Mouse (Mus musculus): ENCODE data around the gene Tmem132b.
A peak's percentile ranks its signal among the peaks of the same experiment; 100 is the strongest.

The Tmem132b gene

DNA sequence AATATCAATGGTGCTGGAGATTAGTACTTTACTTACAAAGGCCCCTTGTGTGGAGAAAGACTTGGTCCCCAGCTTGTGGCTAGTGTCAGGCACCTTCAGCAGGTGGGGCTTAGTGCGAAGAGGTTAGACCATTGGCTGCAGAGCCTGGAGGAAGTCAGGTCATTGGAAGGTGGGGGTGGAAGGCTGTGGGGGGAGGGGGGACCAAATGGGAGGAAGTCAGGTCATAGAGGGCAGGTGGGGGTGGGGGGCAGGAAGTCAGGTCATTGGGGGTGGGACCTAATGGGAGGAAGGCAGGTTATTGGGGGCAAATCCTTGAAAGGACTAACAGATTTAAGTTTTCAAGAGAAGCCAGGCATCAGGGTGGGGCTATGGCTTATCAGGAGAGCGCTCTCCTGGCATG, 44.3 kb downstream of the Tmem132b start:
- DNase-seq (ENCODE audit: low read depth, low spot score), result peak; percentile 88

DNA sequence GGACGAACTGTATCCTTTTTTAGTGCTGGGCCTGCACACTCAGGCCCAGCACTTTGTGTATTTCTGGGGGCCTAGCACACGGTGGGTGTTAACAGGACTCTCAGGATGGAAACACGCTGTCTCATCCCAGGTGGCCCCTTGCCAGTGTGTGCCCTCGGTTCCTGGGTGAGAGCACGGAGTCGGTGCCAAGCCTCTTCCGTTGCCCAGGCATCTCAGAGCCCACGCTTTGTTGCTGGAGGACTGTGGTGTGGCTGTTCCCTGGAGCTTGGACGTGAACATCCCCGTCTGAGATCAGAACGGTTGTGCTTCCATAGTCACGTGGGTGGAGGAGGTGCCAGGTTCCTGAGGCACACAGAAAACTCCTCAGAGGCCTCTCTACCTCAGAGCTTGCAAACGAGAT, 47.1 kb downstream of the Tmem132b start:
- peak; percentile 25 for DNase-seq (ENCODE audit: low read depth, low spot score)

DNA sequence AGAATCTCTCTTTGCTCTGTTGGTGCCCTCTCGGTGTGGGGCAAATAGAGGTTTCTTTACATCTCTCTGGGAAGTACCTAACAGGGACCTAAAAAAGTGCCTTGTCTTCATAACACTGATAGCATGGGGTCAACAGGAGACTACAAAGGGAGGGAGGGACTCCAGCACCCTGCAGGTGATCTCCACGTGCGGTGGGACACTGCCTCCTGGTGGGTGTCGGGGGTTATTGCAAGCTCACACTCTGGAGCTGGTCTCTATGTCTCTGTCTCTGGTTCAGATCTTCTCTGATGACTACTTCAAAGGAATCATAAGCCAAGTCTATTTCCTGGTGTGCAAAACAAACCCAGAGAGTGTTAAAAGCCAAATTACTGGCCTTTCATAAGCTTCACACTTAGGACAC, 47.6 kb downstream of the Tmem132b start:
- DNase-seq (ENCODE audit: low read depth, low spot score), result peak; percentile 73

DNA sequence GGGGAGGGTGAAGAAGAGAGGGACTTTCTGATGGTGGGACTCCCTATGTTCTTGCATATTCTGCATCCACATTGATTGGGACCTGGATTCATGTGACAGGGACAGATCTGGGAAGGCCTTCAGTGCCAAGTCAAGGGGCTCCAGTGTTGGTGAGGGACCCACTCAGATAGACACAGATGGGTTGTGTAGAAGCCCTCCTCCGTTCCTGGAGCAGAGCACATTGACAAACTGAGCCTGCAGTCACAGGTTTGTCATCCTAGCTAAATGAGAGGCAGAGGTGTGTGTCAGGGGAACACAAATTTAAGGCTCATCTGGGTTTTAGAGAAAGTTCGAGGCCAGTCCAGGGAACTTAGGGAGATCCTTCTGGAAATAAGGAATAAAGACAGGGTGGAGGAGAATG, 51.7 kb downstream of the Tmem132b start:
- DNase-seq (ENCODE audit: low read depth, low spot score), result no peak

DNA sequence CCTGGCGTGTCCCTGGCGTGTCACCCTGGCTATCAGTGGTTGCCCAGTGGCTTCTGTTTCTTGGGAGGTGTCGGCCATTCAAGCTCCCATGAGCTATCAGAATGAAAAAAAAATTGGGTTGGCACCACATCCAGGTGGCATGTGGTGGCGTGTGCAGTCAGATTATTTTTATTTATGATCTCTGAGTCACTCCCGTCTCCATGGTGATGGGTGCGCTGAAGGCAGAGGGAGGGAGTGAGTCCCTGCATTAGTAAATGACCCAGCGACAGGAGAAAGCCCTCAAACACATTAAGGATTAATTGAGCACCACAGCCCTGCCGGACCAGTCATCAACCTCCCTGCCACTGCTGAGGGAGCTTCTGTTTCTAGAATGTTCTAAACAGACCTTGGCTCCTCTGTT, 52.3 kb downstream of the Tmem132b start:
- DNase-seq (ENCODE audit: low read depth, low spot score), result no peak

DNA sequence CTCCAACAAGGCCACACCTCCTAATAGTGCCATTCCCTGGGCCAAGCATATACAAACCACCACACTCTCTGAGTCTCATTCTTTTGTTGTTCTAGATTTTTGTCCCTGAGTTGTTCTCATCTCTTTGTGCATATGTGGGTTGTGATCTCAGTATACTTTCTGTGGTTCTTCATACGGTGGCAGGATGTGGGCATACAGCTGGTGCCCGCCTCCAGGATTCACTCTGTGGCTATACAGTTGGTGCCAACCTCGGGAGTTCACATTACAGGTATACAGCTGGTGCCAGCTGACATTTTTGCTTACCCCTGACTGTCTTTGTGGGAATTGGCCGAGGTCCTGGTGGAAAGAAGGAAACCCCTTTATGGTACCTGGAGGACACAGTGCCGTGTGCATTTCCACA, 53.6 kb downstream of the Tmem132b start:
- no peak for DNase-seq (ENCODE audit: low read depth, low spot score)

DNA sequence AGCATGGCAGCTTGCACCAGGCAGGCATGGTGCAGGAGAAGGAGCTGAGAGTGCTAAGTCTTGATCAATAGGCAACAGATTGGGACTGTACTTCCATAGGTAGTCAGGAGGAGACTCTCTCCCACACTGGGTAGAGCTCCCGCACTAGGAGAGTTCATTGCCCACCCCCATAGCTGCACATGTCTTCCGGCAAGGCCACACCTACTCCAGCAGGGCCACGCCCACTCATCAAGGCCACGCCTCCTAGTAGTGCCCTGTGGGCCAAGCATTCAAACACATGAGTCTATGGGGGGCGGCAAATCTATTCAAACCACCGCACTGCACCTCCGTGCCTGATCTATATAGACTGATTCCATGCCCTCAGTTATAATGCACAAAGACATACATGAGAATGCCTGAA, 56.6 kb downstream of the Tmem132b start:
- peak; percentile 87 for DNase-seq (ENCODE audit: low read depth, low spot score)

DNA sequence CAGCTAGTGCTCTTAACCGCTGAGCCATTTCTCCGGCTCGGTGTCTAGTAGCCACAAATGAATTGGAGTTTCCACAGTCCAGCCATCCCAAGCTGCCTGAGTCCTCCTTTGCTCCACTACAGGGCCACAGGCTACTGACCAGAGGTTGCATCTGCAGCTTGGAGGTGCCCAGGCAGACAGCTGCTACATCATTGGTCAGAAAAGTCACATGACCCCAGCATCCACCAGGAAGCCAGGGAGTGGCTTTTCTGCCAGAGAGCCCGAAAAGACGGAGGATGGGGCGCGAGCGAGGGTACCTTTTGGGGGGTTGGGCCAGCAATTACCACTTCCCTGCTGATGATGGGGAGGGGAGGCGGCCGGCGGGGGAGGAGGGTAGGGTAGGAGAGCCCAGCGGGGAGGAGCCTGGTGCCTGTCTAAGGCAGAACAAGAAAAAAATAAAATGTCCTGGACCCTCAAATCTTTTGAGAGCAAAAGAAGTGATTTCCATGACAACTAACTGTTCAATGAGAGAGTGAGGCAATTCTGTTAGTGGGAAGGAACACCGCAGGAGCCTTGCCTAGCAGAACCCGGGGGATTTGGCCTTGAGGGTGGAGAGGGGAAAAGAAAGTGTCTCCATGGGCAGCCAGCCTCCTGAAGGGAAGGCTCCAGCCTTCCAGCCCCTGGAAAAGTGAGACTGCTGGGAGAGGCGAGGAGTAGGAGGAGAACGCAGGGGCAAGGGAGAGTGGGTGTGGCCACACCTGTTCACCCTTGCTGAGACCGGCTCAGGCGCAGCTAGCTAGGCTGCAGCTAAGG, 57.5 kb downstream of the Tmem132b start:
- peak; percentile 97 for DNase-seq (ENCODE audit: low read depth, low spot score)

DNA sequence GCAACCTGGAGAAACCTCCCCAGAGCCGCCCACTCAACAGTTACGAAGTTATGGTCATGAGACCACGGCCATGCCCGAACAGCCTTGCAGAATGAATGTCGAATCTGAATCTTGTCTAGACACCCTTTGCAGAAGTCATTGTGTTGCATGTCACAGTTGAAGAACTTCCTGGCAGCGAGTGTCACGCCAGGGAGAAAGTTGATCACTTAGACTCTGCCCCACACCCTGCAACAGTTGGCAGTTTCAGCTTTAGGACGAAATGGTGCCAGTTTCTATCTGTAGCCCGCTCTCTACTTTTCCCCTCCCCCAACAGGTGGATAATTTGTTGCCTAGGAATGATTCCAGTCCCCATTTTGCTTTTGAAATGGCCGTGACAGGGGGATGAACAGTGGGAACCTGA, 66.5 kb downstream of the Tmem132b start:
- no peak for DNase-seq (ENCODE audit: low read depth, low spot score)

DNA sequence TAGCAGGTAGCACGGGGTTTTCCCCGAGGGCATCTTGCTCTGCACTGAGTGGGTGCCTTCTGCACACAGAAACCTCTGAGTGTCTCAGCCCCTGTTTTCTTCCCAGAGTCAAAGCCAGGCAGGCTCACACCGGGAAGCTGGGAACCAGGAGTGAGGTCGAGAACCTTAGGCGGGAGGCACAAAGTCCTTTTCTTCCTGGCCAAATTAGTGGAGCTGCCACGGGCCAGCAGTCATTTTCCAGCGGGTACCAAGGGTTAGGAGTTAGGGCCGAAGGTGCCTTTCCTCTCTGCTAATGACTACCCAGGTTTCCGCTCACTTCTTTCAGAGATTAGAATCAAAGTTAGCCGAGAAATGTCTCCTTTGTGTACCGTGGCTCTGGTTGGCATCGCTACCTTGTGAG, 75.6 kb downstream of the Tmem132b start:
- no peak for DNase-seq (ENCODE audit: low read depth, low spot score)

DNA sequence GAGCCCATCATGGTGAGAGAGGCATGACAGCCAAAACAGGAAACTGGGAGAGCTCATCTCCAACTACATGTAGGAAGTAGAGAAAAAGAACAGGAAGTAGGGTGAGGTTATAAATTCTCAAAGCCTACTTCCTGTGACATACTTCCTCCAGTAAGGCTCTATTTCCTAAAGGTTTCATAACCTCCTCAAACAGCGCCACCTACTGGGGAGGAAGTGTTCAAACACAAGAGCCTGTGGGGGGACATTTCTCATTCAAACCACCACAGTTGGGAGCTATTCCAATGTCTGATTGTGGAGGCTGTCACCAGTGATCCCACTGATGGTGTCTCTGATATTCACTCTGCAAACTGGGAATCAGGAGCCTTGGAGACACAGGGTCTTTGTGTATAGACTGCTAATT, 78.4 kb downstream of the Tmem132b start:
- DNase-seq (ENCODE audit: low read depth, low spot score), result peak; percentile 61

DNA sequence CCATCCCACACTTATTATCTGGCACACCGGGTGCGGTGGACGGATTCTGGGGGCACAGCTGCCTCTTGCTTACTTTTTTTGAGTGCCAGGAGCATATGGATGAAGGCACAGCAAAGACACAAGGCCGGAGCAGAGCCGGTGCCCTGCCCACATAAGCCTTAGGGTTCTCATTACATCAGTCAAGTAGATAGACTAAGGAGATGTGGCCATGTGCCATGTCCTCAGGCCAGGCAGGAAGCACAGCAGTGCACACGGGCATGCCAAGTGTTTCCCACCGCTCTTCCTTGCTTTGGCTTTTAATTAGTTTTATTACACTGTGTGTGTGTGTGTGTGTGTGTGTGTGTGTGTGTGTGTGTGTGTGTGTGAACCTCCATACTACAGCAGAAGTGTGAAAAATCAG, 80.9 kb downstream of the Tmem132b start:
- no peak for DNase-seq (ENCODE audit: low read depth, low spot score)

DNA sequence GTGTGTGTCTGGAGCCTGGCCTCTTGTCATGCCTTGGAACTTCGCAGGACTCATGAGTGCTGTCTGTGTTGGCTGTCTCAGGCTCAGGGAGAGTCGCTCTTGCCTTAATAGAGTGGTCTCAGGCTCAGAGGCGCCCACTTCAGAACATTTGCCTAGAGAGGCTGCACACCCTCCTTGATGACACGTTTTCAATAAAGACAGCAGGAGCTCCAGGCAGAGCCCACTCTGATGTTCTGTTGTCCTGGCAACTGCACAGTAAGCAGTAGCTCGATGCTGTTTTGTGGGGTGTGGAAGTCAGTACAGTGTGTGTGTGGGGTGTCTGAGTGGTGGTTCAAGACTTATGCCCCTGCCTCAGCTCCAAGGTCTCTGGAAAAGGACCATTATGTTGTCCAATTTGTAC, 81.6 kb downstream of the Tmem132b start:
- peak; percentile 19 for DNase-seq (ENCODE audit: low read depth, low spot score)

DNA sequence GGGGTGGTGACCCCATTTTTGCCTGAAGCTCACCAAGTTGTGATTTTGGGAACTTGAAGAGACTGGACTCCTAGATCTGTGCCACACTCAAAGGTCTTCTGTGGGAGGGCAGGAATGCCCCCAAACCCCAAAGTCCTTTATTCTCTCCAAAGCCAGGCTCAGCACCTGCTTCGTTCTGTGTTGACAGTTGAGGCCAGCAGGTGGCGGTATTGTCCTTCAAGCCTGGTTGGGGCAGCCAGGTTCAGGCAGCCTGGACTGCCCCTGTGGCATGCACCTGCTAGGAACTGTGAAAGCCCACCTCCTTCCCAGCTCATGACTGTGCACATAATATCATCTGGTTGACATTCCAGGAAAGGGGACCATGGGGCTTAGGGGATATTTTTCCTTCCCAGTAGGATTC, 82.8 kb downstream of the Tmem132b start:
- peak; percentile 68 for DNase-seq (ENCODE audit: low read depth, low spot score)

DNA sequence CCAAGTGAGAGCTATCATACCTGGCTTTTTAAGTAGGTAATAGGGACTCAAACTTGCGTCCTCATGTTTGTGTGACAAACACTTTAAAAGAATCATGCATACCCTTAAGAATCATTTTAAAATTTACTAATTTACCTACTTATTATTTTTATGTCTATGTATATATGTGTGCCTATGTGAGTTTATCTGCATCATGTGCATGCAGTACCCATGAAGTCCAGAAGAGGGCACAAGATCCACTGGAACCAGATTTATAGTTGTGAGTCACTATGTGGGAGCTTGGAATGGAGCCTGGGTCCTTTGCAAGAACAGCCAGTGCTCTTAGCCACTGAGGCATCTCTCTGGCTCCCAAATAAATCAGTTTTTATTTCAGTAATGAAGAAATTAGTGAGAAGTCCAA, 85.5 kb downstream of the Tmem132b start:
- DNase-seq (ENCODE audit: low read depth, low spot score), result peak; percentile 48

DNA sequence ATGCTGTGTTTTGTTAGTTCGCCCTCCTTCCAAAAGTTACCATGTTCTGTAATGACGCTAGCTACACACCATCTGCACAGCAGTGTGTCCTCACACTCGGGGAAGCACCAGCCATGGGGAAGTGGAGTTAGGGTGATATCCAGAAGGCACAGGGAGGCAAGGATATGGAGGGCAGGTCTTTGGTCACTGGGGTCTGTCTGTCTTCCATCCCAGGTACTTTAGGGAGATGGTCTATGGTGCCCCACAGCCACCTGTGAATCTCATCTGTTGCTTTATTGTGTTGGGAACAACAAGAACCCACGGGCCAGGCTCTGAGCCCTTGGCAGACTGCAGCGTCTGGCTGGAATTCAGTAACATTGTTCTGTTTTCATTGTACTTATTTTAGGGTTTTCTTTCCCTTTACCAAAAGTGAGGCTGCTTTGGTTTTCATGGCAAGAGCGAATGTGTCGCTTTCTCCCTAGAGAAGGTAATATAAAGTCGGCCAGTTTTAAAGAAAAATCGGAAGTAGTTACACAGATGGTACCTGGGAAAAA, 96.3 kb downstream of the Tmem132b start:
- no peak for DNase-seq (ENCODE audit: low read depth, low spot score)

DNA sequence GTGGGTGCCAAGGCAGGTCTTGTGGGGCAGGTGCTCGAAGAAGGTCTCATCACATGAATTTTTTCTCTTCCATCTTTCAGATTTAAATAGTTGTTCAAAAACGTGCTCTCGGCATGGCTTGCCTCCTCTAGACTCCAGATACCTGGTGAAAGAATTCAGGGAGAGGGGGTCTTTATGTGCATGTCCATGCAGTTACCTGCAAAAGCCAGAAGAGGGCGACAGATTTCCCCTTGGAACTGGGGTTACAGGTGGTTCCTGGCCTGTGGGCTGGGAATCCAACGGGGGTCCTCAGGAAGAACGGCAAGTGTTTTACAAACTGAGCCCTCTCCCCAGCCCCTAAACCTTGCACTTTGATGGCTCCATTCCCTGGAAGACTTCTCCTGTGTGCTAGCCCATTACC, 103.1 kb downstream of the Tmem132b start:
- peak; percentile 49 for DNase-seq (ENCODE audit: low read depth, low spot score)

DNA sequence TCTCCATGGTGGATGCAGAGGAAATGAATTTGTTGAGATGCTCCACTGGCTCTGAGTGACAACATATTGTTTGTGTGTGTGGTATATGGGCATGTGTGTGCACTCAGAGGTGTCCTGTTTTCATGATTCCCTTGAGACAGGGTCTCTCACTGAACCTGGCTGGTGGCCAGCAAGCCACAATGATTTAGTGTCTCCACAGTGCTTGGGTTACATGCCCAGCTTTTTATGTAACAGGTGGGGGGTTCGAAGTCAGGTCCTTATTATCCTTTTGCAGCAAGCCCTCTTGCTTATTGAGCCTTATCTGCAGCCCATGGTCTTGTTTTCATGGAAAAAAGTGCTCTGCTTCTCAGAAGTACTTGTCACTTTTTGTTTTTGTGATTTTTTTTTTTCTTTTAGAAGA, 109.4 kb downstream of the Tmem132b start:
- no peak for DNase-seq (ENCODE audit: low read depth, low spot score)

DNA sequence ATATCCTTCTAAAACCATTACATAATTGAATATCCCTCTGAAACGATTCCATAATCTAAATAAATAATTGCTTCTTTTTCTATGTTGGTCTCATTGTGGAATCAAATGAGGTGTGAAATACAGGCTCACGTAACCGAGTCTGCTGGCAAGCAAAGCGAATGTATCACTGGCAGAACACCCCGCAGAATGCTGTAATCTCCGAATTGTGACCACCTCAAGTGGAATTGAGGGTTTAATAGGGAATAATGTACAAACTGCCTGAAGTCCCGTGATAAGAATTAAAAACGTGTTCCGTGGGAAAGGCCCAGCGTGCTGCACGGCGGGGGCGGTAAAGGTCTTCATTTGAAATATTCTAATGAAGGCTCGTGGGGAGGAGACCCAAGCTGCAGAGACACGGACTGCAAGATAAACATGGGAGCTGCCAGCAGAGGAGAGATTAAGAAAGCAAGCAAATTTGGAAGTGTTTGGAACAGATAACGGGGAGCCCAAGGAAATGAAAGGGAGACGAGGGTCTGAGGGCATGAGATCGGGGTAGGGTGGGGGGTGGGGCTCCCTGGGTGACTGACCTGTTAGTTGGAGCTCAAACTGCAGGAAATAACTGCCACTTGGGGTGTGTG, 110.1 kb downstream of the Tmem132b start:
- DNase-seq (ENCODE audit: low read depth, low spot score), result no peak

DNA sequence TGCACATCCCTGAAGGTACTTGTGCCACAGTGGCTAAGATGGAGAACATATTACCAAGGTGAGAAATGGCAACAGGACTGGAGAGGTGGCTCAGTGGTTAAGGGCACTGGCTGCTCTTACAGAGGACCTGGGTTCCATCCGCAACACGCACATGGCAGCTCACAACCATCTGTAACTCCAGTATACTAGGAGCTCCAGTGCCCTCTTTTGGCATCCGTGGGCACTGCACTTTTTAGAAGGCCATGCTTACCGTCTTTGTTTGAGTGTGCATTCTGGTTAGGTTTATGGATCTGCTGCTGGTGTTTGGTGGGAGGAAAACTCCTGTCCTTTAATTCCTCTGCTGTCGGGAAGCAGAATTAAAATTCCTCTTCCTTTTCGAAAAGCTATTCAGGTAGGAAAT, 116.7 kb downstream of the Tmem132b start:
- DNase-seq (ENCODE audit: low read depth, low spot score), result peak; percentile 58

DNA sequence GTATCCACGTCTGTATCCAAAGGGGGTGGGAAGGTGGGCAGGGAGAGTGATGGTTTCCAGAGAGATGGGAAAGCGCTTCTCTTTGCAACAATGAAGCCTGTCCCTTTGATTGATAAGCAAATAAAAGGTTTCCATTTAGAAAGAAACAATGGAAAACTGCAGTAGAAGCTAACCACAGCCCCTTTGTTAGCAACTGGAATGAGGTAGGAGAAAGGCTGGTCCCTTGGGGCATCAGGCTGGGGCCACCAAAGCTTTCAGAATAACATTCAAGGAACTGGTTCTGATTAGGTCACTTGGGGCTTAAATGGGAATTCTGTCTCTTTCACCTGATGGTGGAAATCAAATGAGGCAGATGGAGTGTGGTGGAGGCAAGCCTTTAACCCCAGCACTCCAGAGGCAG, 118.4 kb downstream of the Tmem132b start:
- DNase-seq (ENCODE audit: low read depth, low spot score), result no peak

DNA sequence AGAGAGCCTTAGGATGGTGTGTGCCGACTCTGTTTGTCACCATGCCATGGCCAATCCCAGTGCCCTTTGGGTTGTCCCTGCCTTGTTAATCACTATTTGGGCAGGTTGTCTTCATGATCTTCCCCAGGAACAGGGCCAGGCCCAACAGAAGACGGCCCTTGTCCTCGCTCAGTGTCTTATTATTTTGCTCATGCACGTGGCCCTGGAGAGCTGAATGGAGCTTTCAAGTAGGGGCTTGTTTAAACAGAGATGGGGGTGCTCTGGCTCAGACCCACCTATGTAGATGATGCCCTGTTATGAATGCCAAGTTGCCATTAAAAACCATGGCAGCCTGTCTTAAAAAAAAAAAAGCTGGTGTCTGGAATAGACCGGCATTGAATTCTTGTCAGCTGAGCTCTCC, 126.5 kb downstream of the Tmem132b start:
- DNase-seq (ENCODE audit: low read depth, low spot score), result no peak

All from R1 (cell line).